Mouse (Mus musculus): ENCODE data around the gene Tmie.

DNA sequence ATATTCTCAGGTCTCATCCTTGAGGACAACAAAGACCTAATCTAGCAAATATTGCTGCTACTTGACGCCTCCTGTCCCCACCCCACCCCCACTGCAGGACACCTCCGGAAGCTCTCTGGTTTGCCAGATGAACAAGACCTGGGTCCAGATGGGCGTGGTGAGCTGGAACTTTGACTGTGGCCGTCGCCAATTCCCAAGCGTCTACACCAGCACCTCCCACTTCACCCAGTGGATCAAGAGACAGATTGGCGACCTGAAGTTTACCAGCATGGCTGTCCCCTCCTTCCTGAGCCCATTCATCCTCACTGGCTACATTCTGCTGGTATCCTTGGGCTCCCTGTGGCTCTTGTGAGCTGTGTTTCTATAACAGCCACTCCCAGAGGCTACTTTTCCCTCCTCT is 24.0 kb downstream of the Tmie start:
- TF ChIP-seq REST (IDR thresholded peaks at IDR 0.05; ENCODE audit: insufficient read depth, insufficient read length) (no peak), POLR2A (IDR thresholded peaks at IDR 0.05; ENCODE audit: insufficient read length, low read depth) (no peak), CEBPB (IDR thresholded peaks at IDR 0.05; ENCODE audit: insufficient read depth, poor library complexity, severe bottlenecking) (no peak), POLR2AphosphoS2 (IDR thresholded peaks at IDR 0.05; ENCODE audit: insufficient read length, low read depth) (no peak), MYOG (IDR thresholded peaks at IDR 0.05; ENCODE audit: control insufficient read depth in 1 of 3, insufficient read depth in 1 of 3, insufficient read length in 2 of 3, low read depth in 2 of 3) (no peak), MYOD1 (IDR thresholded peaks at IDR 0.05; ENCODE audit: control insufficient read depth in 1 of 3, insufficient read length in 2 of 3, low read depth in 2 of 3) (no peak), E2F4 (IDR thresholded peaks at IDR 0.05; ENCODE audit: insufficient read depth) (no peak), MAX (IDR thresholded peaks at IDR 0.05; ENCODE audit: low read depth) (no peak), TCF12 (IDR thresholded peaks at IDR 0.05; ENCODE audit: insufficient read depth, poor library complexity, severe bottlenecking) (no peak), USF1 (IDR thresholded peaks at IDR 0.05; ENCODE audit: low read depth) (no peak), TCF3 (IDR thresholded peaks at IDR 0.05; ENCODE audit: insufficient read length, low read depth) (no peak)
